Mouse (Mus musculus): Measurements from ENCODE around the gene Apoe.

Gene Apoe

GRCm38 (mm10) chr7:19724167-19724566, 25.2 kb upstream of the Apoe start:
- Histone ChIP-seq H3K36me3 (ENCODE audit: control insufficient read depth, insufficient read depth, low read length, poor library complexity, severe bottlenecking) (no peaks in the 10 kb centered on the region), H3K27me3 (ENCODE audit: control insufficient read depth, insufficient read depth, low read length, poor library complexity, severe bottlenecking) (no peaks in the 10 kb centered on the region)
- DNase-seq (ENCODE audit: low read depth, low spot score), result no peak

DNA sequence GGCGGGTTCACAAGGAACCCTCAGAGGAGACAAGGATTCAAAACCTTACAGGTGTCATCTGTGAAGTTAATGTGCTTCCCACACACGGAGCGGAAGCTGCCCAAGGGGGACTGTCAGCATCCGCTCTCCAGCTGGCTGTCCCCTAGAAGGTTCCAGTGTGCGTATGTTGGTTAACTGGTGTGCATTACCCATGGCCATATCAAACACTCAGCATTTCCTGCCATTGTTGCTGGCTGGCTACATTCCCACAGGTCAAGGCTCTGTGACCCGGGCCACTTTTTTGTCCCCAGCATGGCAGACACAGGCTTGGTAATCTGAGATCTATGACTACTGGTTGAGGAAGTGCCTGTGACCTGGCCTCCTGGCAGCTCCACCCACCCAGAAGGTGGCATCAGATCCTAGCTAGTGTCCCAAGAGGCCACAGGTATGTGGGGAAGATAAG, 23.8 kb upstream of the Apoe start:
- H3K36me3 ChIP-seq (ENCODE audit: control insufficient read depth, insufficient read depth, low read length, poor library complexity, severe bottlenecking), result no peaks in the 10 kb centered on the region
- no peaks in the 10 kb centered on the region for H3K27me3 ChIP-seq (ENCODE audit: control insufficient read depth, insufficient read depth, low read length, poor library complexity, severe bottlenecking)
- no peak for DNase-seq (ENCODE audit: low read depth, low spot score)

- no peaks in the 10 kb centered on the region for H3K36me3 ChIP-seq (ENCODE audit: control insufficient read depth, insufficient read depth, low read length, poor library complexity, severe bottlenecking)
- H3K27me3 ChIP-seq (ENCODE audit: control insufficient read depth, insufficient read depth, low read length, poor library complexity, severe bottlenecking), result no peaks in the 10 kb centered on the region
- no peak for DNase-seq (ENCODE audit: low read depth, low spot score)
Observed at GRCm38 (mm10) chr7:19719200-19719599, 20.2 kb upstream of the Apoe start.

GRCm38 (mm10) chr7:19718297-19718952, 19.4 kb upstream of the Apoe start:
- DNase-seq (ENCODE audit: low read depth, low spot score), result no peak
- Histone ChIP-seq H3K36me3 (ENCODE audit: control insufficient read depth, insufficient read depth, low read length, poor library complexity, severe bottlenecking) (peaks cover 2% of the 10 kb centered on the region; the same call in 1 of the 2 replicates), H3K27me3 (ENCODE audit: control insufficient read depth, insufficient read depth, low read length, poor library complexity, severe bottlenecking) (no peaks in the 10 kb centered on the region)

DNA sequence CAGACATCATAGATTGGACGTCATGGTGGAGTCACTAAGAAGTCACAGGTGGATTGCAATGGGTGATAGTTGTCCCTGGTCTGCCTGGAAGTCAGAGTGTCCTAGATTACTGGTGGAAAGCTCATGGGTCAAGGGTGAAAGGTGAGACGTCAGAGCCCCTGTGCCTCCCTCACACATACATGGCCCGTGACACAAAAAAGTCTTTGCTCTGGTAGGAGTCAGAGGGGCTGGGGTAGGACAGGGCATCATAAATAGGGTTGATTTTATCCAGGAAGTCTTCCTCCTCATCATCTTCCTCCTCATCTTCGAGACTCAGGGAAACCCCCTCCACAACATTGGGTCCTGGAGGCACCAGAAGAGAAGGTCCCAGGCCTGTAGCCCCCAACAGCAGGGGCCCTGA, 18.4 kb upstream of the Apoe start:
- Histone ChIP-seq H3K36me3 (ENCODE audit: control insufficient read depth, insufficient read depth, low read length, poor library complexity, severe bottlenecking) (peaks cover 2% of the 10 kb centered on the region; the same call in 1 of the 2 replicates), H3K27me3 (ENCODE audit: control insufficient read depth, insufficient read depth, low read length, poor library complexity, severe bottlenecking) (no peaks in the 10 kb centered on the region)
- DNase-seq (ENCODE audit: low read depth, low spot score), result no peak

GRCm38 (mm10) chr7:19716822-19717221, 17.8 kb upstream of the Apoe start:
- peaks cover 2% of the 10 kb centered on the region; the same call in 1 of the 2 replicates for H3K36me3 ChIP-seq (ENCODE audit: control insufficient read depth, insufficient read depth, low read length, poor library complexity, severe bottlenecking)
- no peak for DNase-seq (ENCODE audit: low read depth, low spot score)
- H3K27me3 ChIP-seq (ENCODE audit: control insufficient read depth, insufficient read depth, low read length, poor library complexity, severe bottlenecking), result no peaks in the 10 kb centered on the region

GRCm38 (mm10) chr7:19716055-19716682, 17.2 kb upstream of the Apoe start:
- no peak for DNase-seq (ENCODE audit: low read depth, low spot score)

DNA sequence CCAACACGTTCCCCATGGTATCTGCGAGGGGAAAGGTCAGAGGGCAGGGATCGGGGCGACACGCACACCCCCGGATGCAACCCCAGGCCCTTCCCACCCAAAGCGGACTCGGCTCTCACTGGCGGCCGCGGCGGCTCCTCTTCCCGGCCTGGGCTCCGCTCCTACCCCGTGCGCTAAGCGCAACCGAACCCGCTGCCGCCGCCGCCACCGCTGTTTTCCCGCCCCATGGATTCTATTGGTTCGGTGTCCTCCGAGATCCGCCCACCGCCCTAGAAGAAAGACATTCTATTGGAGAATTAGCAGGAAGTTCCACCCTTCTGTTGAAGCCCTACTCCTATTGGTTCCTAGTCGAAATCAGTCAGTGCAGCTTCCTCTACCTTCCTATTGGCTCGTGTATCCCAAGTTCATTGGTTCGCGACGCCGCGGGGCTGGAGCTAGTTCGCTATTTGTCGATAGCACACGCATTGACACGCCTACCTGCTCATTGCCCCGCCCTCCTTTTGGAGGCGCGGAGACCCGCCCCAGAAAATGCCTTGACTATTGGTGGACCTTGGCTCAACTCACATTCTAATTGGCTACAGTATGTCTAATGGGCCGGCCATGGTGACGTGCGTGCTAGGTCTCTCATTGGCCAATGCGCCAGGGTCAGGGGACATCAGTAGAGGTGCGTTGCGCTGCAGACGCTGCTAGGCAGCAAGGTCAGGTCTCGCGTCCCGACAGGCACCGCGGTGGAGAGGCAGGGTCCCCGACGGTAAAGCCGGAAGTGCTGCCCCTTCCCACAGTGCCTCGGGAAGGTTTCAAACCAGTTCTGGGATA, 16.5 kb upstream of the Apoe start, which contains the start of gene Tomm40:
Gene Tomm40 (minus strand): TSS at position 200 of the 816 bp plus-strand sequence.
- Histone ChIP-seq H3K36me3 (ENCODE audit: control insufficient read depth, insufficient read depth, low read length, poor library complexity, severe bottlenecking) (peaks cover 6% of the 10 kb centered on the region), H3K27me3 (ENCODE audit: control insufficient read depth, insufficient read depth, low read length, poor library complexity, severe bottlenecking) (no peaks in the 10 kb centered on the region)
- DNase-seq (ENCODE audit: low read depth, low spot score), result peak; percentile 100

More at GRCm38 (mm10) chr7:19716055-19716682, 17.2 kb upstream of the Apoe start:
- Histone ChIP-seq H3K36me3 (ENCODE audit: control insufficient read depth, insufficient read depth, low read length, poor library complexity, severe bottlenecking) (peaks cover 4% of the 10 kb centered on the region; the same call in 1 of the 2 replicates), H3K27me3 (ENCODE audit: control insufficient read depth, insufficient read depth, low read length, poor library complexity, severe bottlenecking) (no peaks in the 10 kb centered on the region)

DNA sequence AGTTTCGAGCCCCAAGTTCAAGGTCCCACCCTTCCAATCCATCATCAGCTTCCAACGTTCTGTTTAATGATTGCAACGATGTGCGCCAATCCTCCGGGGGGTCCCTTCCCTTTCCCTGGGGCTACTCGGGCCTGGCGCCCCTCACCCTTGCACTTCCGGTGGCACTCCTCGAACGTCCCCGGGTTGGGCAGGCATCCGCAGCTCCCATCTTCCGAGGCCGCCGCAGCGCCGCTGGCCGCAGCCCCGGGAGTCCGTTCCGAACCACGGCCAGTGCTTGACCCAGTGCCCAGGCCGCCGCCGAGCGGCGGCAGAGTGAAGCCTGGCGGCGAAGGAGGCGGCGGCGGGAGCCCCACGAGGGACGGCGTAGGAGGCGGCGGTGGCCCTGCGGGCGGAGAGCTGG, 15.8 kb upstream of the Apoe start:
- Histone ChIP-seq H3K27me3 (ENCODE audit: control insufficient read depth, insufficient read depth, low read length, poor library complexity, severe bottlenecking) (no peaks in the 10 kb centered on the region), H3K36me3 (ENCODE audit: control insufficient read depth, insufficient read depth, low read length, poor library complexity, severe bottlenecking) (peaks cover 7% of the 10 kb centered on the region)
- no peak for DNase-seq (ENCODE audit: low read depth, low spot score)

- no peak for DNase-seq (ENCODE audit: low read depth, low spot score)
- H3K36me3 ChIP-seq (ENCODE audit: control insufficient read depth, insufficient read depth, low read length, poor library complexity, severe bottlenecking), result peaks cover 7% of the 10 kb centered on the region
Observed at GRCm38 (mm10) chr7:19713598-19713997, 14.6 kb upstream of the Apoe start.

DNA sequence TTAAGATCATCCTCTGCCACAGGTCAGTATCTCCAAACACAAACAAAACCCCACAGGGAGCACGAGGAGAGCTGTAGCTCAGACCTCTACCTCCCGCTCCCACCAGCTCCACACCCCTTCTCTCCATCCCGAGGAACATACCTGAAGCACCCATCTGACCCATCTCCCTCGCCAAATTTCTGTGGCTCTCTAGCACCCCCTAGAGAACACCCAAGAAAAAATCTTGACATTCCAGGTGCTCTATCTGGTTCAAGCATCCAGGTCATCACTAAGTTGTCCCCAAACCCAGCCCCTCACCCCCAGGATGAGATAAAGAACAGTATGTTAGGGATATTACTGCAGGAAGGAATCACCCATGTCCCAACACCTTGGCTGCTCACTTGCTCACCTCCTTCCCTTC, 14.2 kb upstream of the Apoe start:
- H3K36me3 ChIP-seq (ENCODE audit: control insufficient read depth, insufficient read depth, low read length, poor library complexity, severe bottlenecking), result peaks cover 7% of the 10 kb centered on the region
- H3K27me3 ChIP-seq (ENCODE audit: control insufficient read depth, insufficient read depth, low read length, poor library complexity, severe bottlenecking), result no peaks in the 10 kb centered on the region
- peak; percentile 72 for DNase-seq (ENCODE audit: low read depth, low spot score)

More at GRCm38 (mm10) chr7:19713598-19713997, 14.6 kb upstream of the Apoe start:
- H3K27me3 ChIP-seq (ENCODE audit: control insufficient read depth, insufficient read depth, low read length, poor library complexity, severe bottlenecking), result no peaks in the 10 kb centered on the region

DNA sequence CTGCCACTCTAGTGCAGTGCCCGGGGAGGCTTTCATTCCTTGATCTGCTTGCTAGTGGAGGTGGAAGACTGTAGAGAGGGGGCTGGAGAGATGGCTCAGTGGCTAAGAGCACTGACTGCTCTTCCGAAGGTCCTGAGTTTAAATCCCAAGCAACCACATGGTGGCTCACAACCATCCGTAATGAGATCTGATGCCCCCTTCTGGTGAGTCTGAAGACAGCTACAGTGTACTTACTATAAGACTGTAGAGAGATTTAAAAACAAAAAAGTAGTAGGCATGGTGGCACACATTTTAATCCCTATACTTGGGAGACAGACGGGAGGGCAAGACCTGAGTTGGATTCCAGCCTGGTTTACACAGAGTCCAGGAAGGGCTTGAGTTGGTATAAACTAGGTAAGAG, 13.4 kb upstream of the Apoe start:
- H3K27me3 ChIP-seq (ENCODE audit: control insufficient read depth, insufficient read depth, low read length, poor library complexity, severe bottlenecking), result no peaks in the 10 kb centered on the region
- peaks cover 9% of the 10 kb centered on the region for H3K36me3 ChIP-seq (ENCODE audit: control insufficient read depth, insufficient read depth, low read length, poor library complexity, severe bottlenecking)
- DNase-seq (ENCODE audit: low read depth, low spot score), result peak; percentile 31

GRCm38 (mm10) chr7:19710650-19711049, 11.7 kb upstream of the Apoe start:
- no peaks in the 10 kb centered on the region for H3K27me3 ChIP-seq (ENCODE audit: control insufficient read depth, insufficient read depth, low read length, poor library complexity, severe bottlenecking)
- no peak for DNase-seq (ENCODE audit: low read depth, low spot score)

DNA sequence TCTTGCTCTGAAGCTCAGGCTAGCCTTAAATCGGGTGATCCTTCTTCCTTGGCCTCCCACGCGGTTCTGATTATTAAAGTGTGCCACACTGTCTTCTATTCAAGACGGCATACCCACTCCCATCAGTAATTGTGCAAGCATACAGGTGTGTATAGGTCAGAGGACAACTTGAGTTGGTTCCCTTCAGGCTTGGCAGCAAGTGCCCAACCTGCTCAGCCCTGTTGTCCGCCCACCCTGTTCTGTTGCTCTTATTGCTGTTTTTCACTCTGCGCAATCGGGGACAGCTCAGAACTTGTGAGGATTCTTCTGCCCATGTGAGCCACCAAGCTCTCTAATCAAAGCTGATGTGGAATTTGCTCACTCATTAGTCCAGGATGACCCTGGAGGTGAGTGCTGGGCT, 6.3 kb upstream of the Apoe start:
- no peak for DNase-seq (ENCODE audit: low read depth, low spot score)
- Histone ChIP-seq H3K36me3 (ENCODE audit: control insufficient read depth, insufficient read depth, low read length, poor library complexity, severe bottlenecking) (0 out of 2 replicates have a peak, but pooled peaks cover 2% of the 10 kb centered on the region), H3K27me3 (ENCODE audit: control insufficient read depth, insufficient read depth, low read length, poor library complexity, severe bottlenecking) (no peaks in the 10 kb centered on the region)

More at GRCm38 (mm10) chr7:19710650-19711049, 11.7 kb upstream of the Apoe start:
- peaks cover 9% of the 10 kb centered on the region for H3K36me3 ChIP-seq (ENCODE audit: control insufficient read depth, insufficient read depth, low read length, poor library complexity, severe bottlenecking)

GRCm38 (mm10) chr7:19704475-19704874, 5.5 kb upstream of the Apoe start:
- H3K36me3 ChIP-seq (ENCODE audit: control insufficient read depth, insufficient read depth, low read length, poor library complexity, severe bottlenecking), result 0 out of 2 replicates have a peak, but pooled peaks cover 2% of the 10 kb centered on the region
- no peaks in the 10 kb centered on the region for H3K27me3 ChIP-seq (ENCODE audit: control insufficient read depth, insufficient read depth, low read length, poor library complexity, severe bottlenecking)
- DNase-seq (ENCODE audit: low read depth, low spot score), result no peak

Data from splenic B cell, adult 2 months (primary cell).